Mouse (Mus musculus): Measurements from ENCODE around the gene Olfr1013. TPM values are rescaled to one million over a fixed set of nuclear protein-coding genes. Genes with fewer than 3 reads are reported as not detected.

Gene Olfr1013
- polyA plus RNA-seq (2017; shearing (Covaris generic)): not detected

GRCm38 (mm10) chr2:85766798-85767197 is at the start of gene Olfr1013:
Gene Olfr1013 (plus strand): TSS chr2:85767098.

GRCm38 (mm10) chr2:85762666-85763065 is 4.2 kb upstream of the Olfr1013 start, which contains the start of gene Olfr1012:
Gene Olfr1012 (minus strand): TSS chr2:85762766.

GRCm38 (mm10) chr2:85772413-85772812 is 5.5 kb downstream of the Olfr1013 start, which contains the start of gene Olfr1014:
Gene Olfr1014 (plus strand): TSS chr2:85772713.

DNA sequence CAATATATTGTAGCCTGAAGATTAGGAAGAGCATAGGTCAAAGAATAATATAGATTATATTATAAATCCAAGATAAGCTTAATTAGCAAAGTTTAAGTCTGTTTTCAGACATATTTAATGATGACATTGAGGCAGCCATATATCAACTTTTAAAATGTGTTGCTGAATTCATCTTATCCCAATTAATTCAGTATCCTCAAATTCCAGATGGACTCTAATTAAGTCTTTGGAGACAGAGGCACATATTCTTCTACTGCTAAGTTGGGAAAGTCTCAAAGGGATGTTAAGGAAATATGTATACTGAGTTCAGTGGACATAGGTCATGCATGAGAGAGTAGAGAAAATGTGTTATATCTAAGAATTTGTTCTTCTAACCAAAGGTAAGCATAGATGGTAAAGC is 14.8 kb downstream of the Olfr1013 start, which contains the start of gene Olfr1015:
Olfr1015 (plus strand) TSS at position 301 of the 400 bp plus-strand sequence.

DNA sequence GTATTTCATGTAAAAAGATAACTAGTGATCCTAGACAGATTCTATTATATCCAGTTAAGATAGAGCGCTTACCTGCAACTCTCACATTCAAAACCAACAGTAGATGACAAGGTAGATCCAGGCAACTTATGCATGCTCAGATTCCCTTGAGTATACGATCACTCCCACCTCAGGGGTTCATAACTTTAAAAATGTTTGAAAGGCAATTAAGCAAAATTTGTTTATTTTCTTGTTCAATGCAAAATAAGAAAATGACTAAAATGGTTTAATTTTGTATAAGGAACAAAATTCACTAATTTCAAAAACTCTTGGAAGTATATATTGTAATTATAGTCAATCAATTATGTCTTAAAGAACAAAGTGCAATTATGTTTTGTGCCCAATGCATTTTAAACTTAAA is 35.5 kb downstream of the Olfr1013 start, which contains the start of gene Olfr1016:
Olfr1016 (minus strand) TSS at position 101 of the 400 bp plus-strand sequence.

DNA sequence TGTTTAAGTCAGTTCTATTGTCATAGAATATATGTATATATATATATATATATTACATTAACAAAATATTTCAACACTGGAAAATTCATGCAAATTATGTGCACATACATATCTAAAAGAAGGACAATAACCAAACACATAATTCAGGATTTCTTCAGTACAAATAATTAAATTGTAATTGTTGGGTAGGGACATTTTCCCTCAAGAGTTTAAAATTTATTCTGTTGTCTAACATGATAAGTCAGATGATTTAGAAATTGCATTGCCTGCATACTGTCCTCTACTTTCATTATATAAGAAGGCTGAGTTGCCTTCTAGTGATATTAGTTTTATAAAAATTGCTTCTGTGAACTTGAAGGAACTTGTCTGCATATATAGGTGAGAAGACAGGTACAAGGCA is 51.3 kb downstream of the Olfr1013 start, which contains the start of gene Olfr1018:
Olfr1018 (plus strand) TSS at position 301 of the 400 bp plus-strand sequence.

Other genes with a start within 250 kb of the Olfr1013 start
- not detected for gene 4833423E24Rik, start 248.1 kb upstream of the Olfr1013 start, polyA plus RNA-seq (2017; shearing (Covaris generic))
- not detected for gene Olfr996, start 187.9 kb upstream of the Olfr1013 start, polyA plus RNA-seq (2017; shearing (Covaris generic))
- gene Olfr998, start 178.2 kb upstream of the Olfr1013 start, polyA plus RNA-seq (2017; shearing (Covaris generic)): not detected
- gene Olfr1000, start 155.2 kb upstream of the Olfr1013 start, polyA plus RNA-seq (2017; shearing (Covaris generic)): not detected
- gene Olfr1002, start 116.4 kb upstream of the Olfr1013 start, polyA plus RNA-seq (2017; shearing (Covaris generic)): not detected
- not detected for gene Olfr154, start 102.6 kb upstream of the Olfr1013 start, polyA plus RNA-seq (2017; shearing (Covaris generic))
- not detected for gene Olfr1006, start 88.3 kb upstream of the Olfr1013 start, polyA plus RNA-seq (2017; shearing (Covaris generic))
- gene Olfr1008, start 77.7 kb upstream of the Olfr1013 start, polyA plus RNA-seq (2017; shearing (Covaris generic)): not detected
- gene Olfr1009, start 51.7 kb upstream of the Olfr1013 start, polyA plus RNA-seq (2017; shearing (Covaris generic)): not detected
- gene Olfr1012, start 4.3 kb upstream of the Olfr1013 start, polyA plus RNA-seq (2017; shearing (Covaris generic)): not detected
- gene Olfr1014, start 5.6 kb downstream of the Olfr1013 start, polyA plus RNA-seq (2017; shearing (Covaris generic)): not detected
- not detected for gene Olfr1015, start 14.9 kb downstream of the Olfr1013 start, polyA plus RNA-seq (2017; shearing (Covaris generic))
- not detected for gene Olfr1016, start 35.4 kb downstream of the Olfr1013 start, polyA plus RNA-seq (2017; shearing (Covaris generic))
- gene Olfr1018, start 51.4 kb downstream of the Olfr1013 start, polyA plus RNA-seq (2017; shearing (Covaris generic)): not detected
- not detected for gene Olfr1019, start 78.4 kb downstream of the Olfr1013 start, polyA plus RNA-seq (2017; shearing (Covaris generic))
- not detected for gene Olfr1020, start 79.9 kb downstream of the Olfr1013 start, polyA plus RNA-seq (2017; shearing (Covaris generic))
- not detected for gene Olfr1022, start 101.5 kb downstream of the Olfr1013 start, polyA plus RNA-seq (2017; shearing (Covaris generic))
- not detected for gene Olfr1023, start 118.5 kb downstream of the Olfr1013 start, polyA plus RNA-seq (2017; shearing (Covaris generic))
- not detected for gene Olfr1024, start 138.0 kb downstream of the Olfr1013 start, polyA plus RNA-seq (2017; shearing (Covaris generic))
- not detected for gene Olfr1025-ps1, start 148.1 kb downstream of the Olfr1013 start, polyA plus RNA-seq (2017; shearing (Covaris generic))
- gene Olfr1026, start 154.5 kb downstream of the Olfr1013 start, polyA plus RNA-seq (2017; shearing (Covaris generic)): not detected
- gene Olfr1028, start 183.3 kb downstream of the Olfr1013 start, polyA plus RNA-seq (2017; shearing (Covaris generic)): not detected
- not detected for gene Olfr1029, start 206.8 kb downstream of the Olfr1013 start, polyA plus RNA-seq (2017; shearing (Covaris generic))
- gene Olfr1030, start 212.2 kb downstream of the Olfr1013 start, polyA plus RNA-seq (2017; shearing (Covaris generic)): not detected
- gene Olfr1031, start 223.2 kb downstream of the Olfr1013 start, polyA plus RNA-seq (2017; shearing (Covaris generic)): not detected
- gene Olfr1032, start 238.4 kb downstream of the Olfr1013 start, polyA plus RNA-seq (2017; shearing (Covaris generic)): not detected

Measured in inflammation-experienced regulatory T-cells, adult 16 weeks (primary cell).